Comparison of ENCODE assay signal across 7 mouse cellular contexts in the genomic region with DNA sequence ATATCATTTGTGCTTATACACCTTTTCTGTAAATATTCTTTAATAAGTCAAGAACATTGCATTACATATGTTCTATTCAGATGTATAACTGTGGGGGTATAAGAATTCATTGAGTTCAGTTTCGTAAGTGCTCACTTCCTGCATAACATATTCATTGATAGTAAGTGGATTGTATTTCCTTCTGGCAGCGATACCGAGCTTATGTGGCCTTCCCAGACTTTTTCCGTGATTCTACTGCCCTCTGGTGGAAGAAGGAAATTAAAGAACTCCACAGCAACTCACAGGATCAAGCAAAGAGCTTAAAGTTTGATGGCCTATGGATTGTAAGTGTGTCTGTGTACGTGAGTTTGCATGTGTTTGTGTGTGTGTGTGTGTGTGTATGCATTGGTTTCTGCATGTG.
DNase-seq lines count a peak whose midpoint lies in the region; ATAC-seq and TF ChIP-seq lines count a peak whose summit lies in the region.

No protein-coding gene starts in this region.

- H3K27me3 ChIP-seq in CH12.LX (replicated peaks): no peaks in the 10 kb centered on the region
- H3K27me3 ChIP-seq in hindbrain, embryonic 12.5 days: no peaks in the 10 kb centered on the region

- H3K4me3 ChIP-seq in CH12.LX (replicated peaks in 1 of 3; ENCODE audit: low read depth in 2 of 3, low read length in 2 of 3, poor library complexity in 1 of 3): no peak overlapping the region
- no peak overlapping the region for H3K4me3 ChIP-seq in hindbrain, embryonic 12.5 days

- TF ChIP-seq POLR2A in CH12.LX (IDR thresholded peaks at IDR 0.05; ENCODE audit: low read depth, low read length): no peak

- H3K9me3 ChIP-seq in CH12.LX (replicated peaks; ENCODE audit: low read length): no peaks in the 10 kb centered on the region
- H3K9me3 ChIP-seq in hindbrain, embryonic 12.5 days (replicated peaks): no peaks in the 10 kb centered on the region

- no peak for TF ChIP-seq EP300 in CH12.LX (IDR thresholded peaks at IDR 0.05; ENCODE audit: low read length)

- H3K4me1 ChIP-seq in CH12.LX (ENCODE audit: control insufficient read depth in 1 of 2, insufficient read depth in 2 of 2): no peaks in the 10 kb centered on the region
- no peaks in the 10 kb centered on the region for H3K4me1 ChIP-seq in hindbrain, embryonic 12.5 days

- H3K4me2 ChIP-seq in CH12.LX (ENCODE audit: insufficient read depth, low read depth, poor library complexity, severe bottlenecking): no peak overlapping the region
- H3K4me2 ChIP-seq in hindbrain, embryonic 12.5 days (replicated peaks): no peak overlapping the region

- dilution Hi-C loops in CH12.LX (cut with MboI; ENCODE audit: extremely low pct_ligation_motif_present, extremely low pct_unique_long_range_greater_than_20kb, low sequenced_read_pairs): no loop called here

- ATAC-seq in hindbrain, embryonic 12.5 days (ENCODE audit: low FRiP score): 0 out of 2 replicates have a peak, but pooled peaks have one; percentile 8
- peak; percentile 84 for ATAC-seq in megakaryocyte-erythroid progenitor cell, adult 5-6 weeks (replicated peaks; ENCODE audit: low FRiP score, low TSS enrichment, poor library complexity, severe bottlenecking)

- WGBS in hindbrain, embryonic 12.5 days: 14% methylated on average over 5 of the region's 5 CpGs

- no peaks in the 10 kb centered on the region for H3K79me2 ChIP-seq in CH12.LX (replicated peaks; ENCODE audit: control insufficient read depth, extremely low read depth, insufficient read depth, poor library complexity, severe bottlenecking)

- DNase-seq in CH12.LX (ENCODE audit: extremely low read depth): peak; percentile 72
- DNase-seq in T-cell, adult 2 months (ENCODE audit: low spot score): peak; percentile 12
- DNase-seq in embryo, embryonic 10 days (ENCODE audit: low spot score): peak; percentile 70
- peak; percentile 22 to 34 for DNase-seq in layer of hippocampus, adult 8-10 months (ENCODE audit: low spot score in 2 of 2)
- peak; percentile 4 for DNase-seq in right cerebral cortex, postnatal 4 days

- peak; percentile 85 for TF ChIP-seq RAD21 in CH12.LX (IDR thresholded peaks at IDR 0.05; ENCODE audit: low read depth, low read length)

- H3K9ac ChIP-seq in CH12.LX (ENCODE audit: insufficient read depth, low read depth): no peak overlapping the region
- H3K9ac ChIP-seq in hindbrain, embryonic 12.5 days: no peak overlapping the region

- peak; percentile 37 to 85 for TF ChIP-seq CTCF in CH12.LX (conservative IDR thresholded peaks at IDR 0.05 in 1 of 2, IDR thresholded peaks at IDR 0.05 in 1 of 2; ENCODE audit: low read depth in 2 of 2, low read length in 2 of 2)

- H3K36me3 ChIP-seq in CH12.LX (replicated peaks in 1 of 2; ENCODE audit: control insufficient read depth in 1 of 2, insufficient read depth in 1 of 2, low read length in 1 of 2): no peaks in the 10 kb centered on the region
- no peaks in the 10 kb centered on the region for H3K36me3 ChIP-seq in hindbrain, embryonic 12.5 days

- H3K27ac ChIP-seq in CH12.LX (ENCODE audit: insufficient read depth, low read depth): no peak overlapping the region
- no peak overlapping the region for H3K27ac ChIP-seq in hindbrain, embryonic 12.5 days

- in situ Hi-C loops in CH12.LX (cut with MboI; ENCODE audit: low pct_ligation_motif_present, low pct_unique_long_range_greater_than_20kb, low sequenced_read_pairs): loop anchor here (10.0 kb wide), 1 partner anchor 204 kb away; no protein-coding TSS in a partner anchor

TF ChIP-seq in CH12.LX, 34 proteins besides CTCF, POLR2A, EP300 and RAD21:
- TF ChIP-seq ZMIZ1 (IDR thresholded peaks at IDR 0.05; ENCODE audit: low read depth, low read length) (no peak), ZC3H11A (IDR thresholded peaks at IDR 0.05; ENCODE audit: low read depth, low read length) (peak; percentile 31; the same call in 1 of the 2 replicates), SMC3 (IDR thresholded peaks at IDR 0.05; ENCODE audit: low read depth, low read length) (peak; percentile 81)

Comparison
In these comparisons a context has a peak if more than half of its experiments do, and no peak if none do; other contexts are left out.
1. DNase-seq: peak in every context shown above with its lines; median percentile 72 in CH12.LX; 70 in embryo, embryonic 10 days; 28 in layer of hippocampus, adult 8-10 months; 12 in T-cell, adult 2 months; 4 in right cerebral cortex, postnatal 4 days.